Comparison of ENCODE assay signal across 8 mouse cellular contexts in the genomic region with DNA sequence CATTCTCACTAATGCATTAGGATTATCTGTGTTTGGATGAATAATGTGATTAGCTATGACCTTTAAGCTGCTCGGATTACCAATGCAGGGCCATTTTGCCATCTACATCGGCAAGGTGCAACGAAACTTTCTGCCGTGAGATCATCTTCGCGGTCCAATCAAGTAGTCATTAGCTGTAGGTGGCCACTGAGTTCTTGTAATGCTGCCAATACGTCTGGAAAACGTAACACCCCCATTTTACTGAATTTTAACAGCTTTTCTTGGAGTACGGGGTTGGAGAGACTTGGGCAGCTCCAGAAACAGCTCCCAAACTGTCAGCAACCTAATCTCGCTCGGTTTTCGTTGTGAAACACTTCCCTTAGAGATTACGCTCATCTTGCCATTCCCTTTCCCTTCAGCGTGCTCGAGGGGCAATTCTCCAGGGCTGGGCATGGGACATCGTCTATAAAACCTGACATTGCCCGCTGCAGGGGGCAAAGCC. TPM values are rescaled to one million over a fixed set of nuclear protein-coding genes. Genes with fewer than 3 reads are reported as not detected.
A peak's percentile ranks its signal among the peaks of the same experiment; 100 is the strongest.
DNase-seq lines count a peak whose midpoint lies in the region; ATAC-seq and TF ChIP-seq lines count a peak whose summit lies in the region.

No protein-coding gene starts in this region.

- peaks cover 5% of the 10 kb centered on the region for H3K79me2 ChIP-seq in heart, adult 2 months (replicated peaks; ENCODE audit: control insufficient read depth, insufficient read depth, low read length)

- H3K27me3 ChIP-seq in heart, adult 2 months (ENCODE audit: control insufficient read depth, insufficient read depth, low read length) = no peaks in the 10 kb centered on the region
- no peaks in the 10 kb centered on the region for H3K27me3 ChIP-seq in ES-Bruce4 (ENCODE audit: control insufficient read depth, insufficient read depth, low read length, poor library complexity, severe bottlenecking)
- H3K27me3 ChIP-seq in embryonic facial prominence, embryonic 15.5 days = no peaks in the 10 kb centered on the region
- H3K27me3 ChIP-seq in limb, embryonic 10.5 days (ENCODE audit: low read depth, poor library complexity, severe bottlenecking) = no peaks in the 10 kb centered on the region
- no peaks in the 10 kb centered on the region for H3K27me3 ChIP-seq in neural tube, embryonic 13.5 days

- under 1% methylated on average over 17 of the region's 17 CpGs for WGBS in heart, adult 2 months
- under 1% methylated on average over 17 of the region's 17 CpGs for WGBS in embryonic facial prominence, embryonic 15.5 days
- 2% methylated on average over 17 of the region's 17 CpGs for WGBS in limb, embryonic 10.5 days
- 2% methylated on average over 17 of the region's 17 CpGs for WGBS in neural tube, embryonic 13.5 days

- no peak for DNase-seq in heart, adult 2 months
- DNase-seq in heart, postnatal 4 days = no peak
- DNase-seq in limb, embryonic 10.5 days (ENCODE audit: low spot score) = no peak
- no peak for DNase-seq in adrenal gland, adult 8-10 months

- intact Hi-C loops in heart, adult 2 months (cut with DNase I) = loop anchor here (2.0 kb wide), 1 partner anchor 28 kb away; no protein-coding TSS in a partner anchor

- peak overlapping the region; percentile 68 for H3K4me2 ChIP-seq in embryonic facial prominence, embryonic 15.5 days (replicated peaks)
- H3K4me2 ChIP-seq in neural tube, embryonic 13.5 days = peak overlapping the region; percentile 80

- TF ChIP-seq EP300 in heart, adult 2 months (IDR thresholded peaks at IDR 0.05; ENCODE audit: insufficient read depth, low read depth, low read length) = no peak
- no peak for TF ChIP-seq EP300 in ES-Bruce4 (IDR thresholded peaks at IDR 0.05; ENCODE audit: insufficient read depth, low read depth, low read length)

- TF ChIP-seq CTCF in heart, adult 2 months (IDR thresholded peaks at IDR 0.05) = no peak
- TF ChIP-seq CTCF in ES-Bruce4 (IDR thresholded peaks at IDR 0.05; ENCODE audit: low read depth, low read length) = no peak

- H3K27ac ChIP-seq in heart, adult 2 months = peak overlapping the region; percentile 99
- H3K27ac ChIP-seq in ES-Bruce4 (ENCODE audit: insufficient read depth, low read length) = peak overlapping the region; percentile 79
- peak overlapping the region; percentile 99 for H3K27ac ChIP-seq in embryonic facial prominence, embryonic 15.5 days (replicated peaks)
- peak overlapping the region; percentile 99 for H3K27ac ChIP-seq in limb, embryonic 10.5 days
- peak overlapping the region; percentile 100 for H3K27ac ChIP-seq in neural tube, embryonic 13.5 days (replicated peaks)

- H3K4me1 ChIP-seq in heart, adult 2 months (ENCODE audit: control insufficient read depth, insufficient read depth, low read length) = peaks cover 14% of the 10 kb centered on the region
- H3K4me1 ChIP-seq in ES-Bruce4 (ENCODE audit: control insufficient read depth, insufficient read depth, low read length) = peaks cover 5% of the 10 kb centered on the region
- peaks cover 44% of the 10 kb centered on the region for H3K4me1 ChIP-seq in embryonic facial prominence, embryonic 15.5 days
- peaks cover 22% of the 10 kb centered on the region for H3K4me1 ChIP-seq in limb, embryonic 10.5 days
- peaks cover 67% of the 10 kb centered on the region for H3K4me1 ChIP-seq in neural tube, embryonic 13.5 days (replicated peaks)

- TF ChIP-seq POLR2A in heart, adult 2 months (IDR thresholded peaks at IDR 0.05; ENCODE audit: insufficient read depth, low read depth, low read length) = no peak
- no peak for TF ChIP-seq POLR2A in ES-Bruce4 (IDR thresholded peaks at IDR 0.05; ENCODE audit: insufficient read depth, low read length)

- H3K9me3 ChIP-seq in ES-Bruce4 (replicated peaks; ENCODE audit: control insufficient read depth, insufficient read depth, low read length, poor library complexity, severe bottlenecking) = no peaks in the 10 kb centered on the region
- H3K9me3 ChIP-seq in embryonic facial prominence, embryonic 15.5 days (replicated peaks) = no peaks in the 10 kb centered on the region
- no peaks in the 10 kb centered on the region for H3K9me3 ChIP-seq in limb, embryonic 10.5 days (replicated peaks)
- no peaks in the 10 kb centered on the region for H3K9me3 ChIP-seq in neural tube, embryonic 13.5 days

- peaks cover 11% of the 10 kb centered on the region for H3K36me3 ChIP-seq in heart, adult 2 months (ENCODE audit: control insufficient read depth, insufficient read depth, low read length)
- no peaks in the 10 kb centered on the region for H3K36me3 ChIP-seq in ES-Bruce4 (ENCODE audit: control insufficient read depth, insufficient read depth, low read length, poor library complexity, severe bottlenecking)
- H3K36me3 ChIP-seq in embryonic facial prominence, embryonic 15.5 days = no peaks in the 10 kb centered on the region
- H3K36me3 ChIP-seq in limb, embryonic 10.5 days = peaks cover 7% of the 10 kb centered on the region; the same call in 1 of the 2 replicates
- no peaks in the 10 kb centered on the region for H3K36me3 ChIP-seq in neural tube, embryonic 13.5 days

- peak overlapping the region; percentile 93 for H3K9ac ChIP-seq in heart, adult 2 months (ENCODE audit: low read depth, low read length)
- H3K9ac ChIP-seq in ES-Bruce4 (ENCODE audit: low read depth, poor library complexity, severe bottlenecking) = peak overlapping the region; percentile 74
- peak overlapping the region; percentile 80 for H3K9ac ChIP-seq in embryonic facial prominence, embryonic 15.5 days
- peak overlapping the region; percentile 97 for H3K9ac ChIP-seq in neural tube, embryonic 13.5 days

- H3K4me3 ChIP-seq in heart, adult 2 months = peak overlapping the region; percentile 63
- H3K4me3 ChIP-seq in ES-Bruce4 (ENCODE audit: low read depth, low read length) = peak overlapping the region; percentile 94
- peak overlapping the region; percentile 79 for H3K4me3 ChIP-seq in embryonic facial prominence, embryonic 15.5 days (replicated peaks)
- H3K4me3 ChIP-seq in limb, embryonic 10.5 days = peak overlapping the region; percentile 82
- H3K4me3 ChIP-seq in neural tube, embryonic 13.5 days = peak overlapping the region; percentile 70

- no peak for ATAC-seq in embryonic facial prominence, embryonic 15.5 days (ENCODE audit: insufficient number of reproducible peaks, low FRiP score, low TSS enrichment, low read depth)
- ATAC-seq in neural tube, embryonic 13.5 days (ENCODE audit: low read depth) = no peak
- ATAC-seq in erythroid progenitor cell, adult 5-6 weeks (replicated peaks; ENCODE audit: low FRiP score, poor library complexity, severe bottlenecking) = no peak

RNA-seq across cellular contexts. Expression of a gene that starts 0.5 kb away (rescaled TPM):
- 10 to 100 TPM; 43.8 to 45.1 TPM for total RNA-seq in heart, adult 2 months (2021)
- 34.1 and 39.6 TPM in 2 replicates for polyA plus RNA-seq in heart, adult 2 months (2012; rRNA removed)
- total RNA-seq in heart, postnatal 4 days (2021) = 10 to 100 TPM; 34.1 to 39.3 TPM
- polyA plus RNA-seq in ES-Bruce4 (2011; ENCODE audit: insufficient read depth, insufficient read length, low read depth, missing spikeins) = 21.2 and 23.5 TPM in 2 replicates
- 20.3 and 23.2 TPM in 2 replicates for polyA plus RNA-seq in embryonic facial prominence, embryonic 15.5 days (2015; fragmentation: Nextera tagmentation; extraction: Ambion mirVana)
- polyA plus RNA-seq in limb, embryonic 10.5 days (2016; fragmentation: Nextera tagmentation; extraction: Ambion mirVana) = 31.8 and 37.7 TPM in 2 replicates
- 39.2 and 45.6 TPM in 2 replicates for polyA plus RNA-seq in neural tube, embryonic 13.5 days (2015; fragmentation: Nextera tagmentation; extraction: Ambion mirVana)
- 8.6 and 9.2 TPM in 2 replicates for total RNA-seq in erythroid progenitor cell, adult 5-6 weeks (2015; ENCODE audit: low replicate concordance)
- 5.8 and 16.4 TPM in 2 replicates for total RNA-seq in erythroid progenitor cell, adult 5-6 weeks (2017; ENCODE audit: low replicate concordance)
- 10 to 100 TPM; 25.4 to 43.9 (median 32.1) TPM for total RNA-seq in adrenal gland, adult 8-10 months (2022)

RNA-seq across cellular contexts. Expression of a gene that starts 43.9 kb away (rescaled TPM):
- not detected for total RNA-seq in heart, adult 2 months (2021)
- not detected in 2 replicates for polyA plus RNA-seq in heart, adult 2 months (2012; rRNA removed)
- total RNA-seq in heart, postnatal 4 days (2021) = not detected
- not detected in 2 replicates for polyA plus RNA-seq in ES-Bruce4 (2011; ENCODE audit: insufficient read depth, insufficient read length, low read depth, missing spikeins)
- 0.12 TPM in 1 of 2 replicates, not detected in the other for polyA plus RNA-seq in embryonic facial prominence, embryonic 15.5 days (2015; fragmentation: Nextera tagmentation; extraction: Ambion mirVana)
- 0.04 TPM in 2 replicates for polyA plus RNA-seq in limb, embryonic 10.5 days (2016; fragmentation: Nextera tagmentation; extraction: Ambion mirVana)
- polyA plus RNA-seq in neural tube, embryonic 13.5 days (2015; fragmentation: Nextera tagmentation; extraction: Ambion mirVana) = 17.1 and 23.5 TPM in 2 replicates
- total RNA-seq in erythroid progenitor cell, adult 5-6 weeks (2015; ENCODE audit: low replicate concordance) = not detected in 2 replicates
- total RNA-seq in erythroid progenitor cell, adult 5-6 weeks (2017; ENCODE audit: low replicate concordance) = not detected in 2 replicates
- 1 to 10 TPM; 1.8 to 4.7 (median 3.0) TPM for total RNA-seq in adrenal gland, adult 8-10 months (2022)

Comparison
In these comparisons a context has a peak if more than half of its experiments do, and no peak if none do; other contexts are left out.
1. RNA of a gene that starts 43.9 kb away (polyA plus RNA-seq): 17.1 to 23.5 TPM in neural tube, embryonic 13.5 days; 0.12 TPM in embryonic facial prominence, embryonic 15.5 days, 0.04 TPM in limb, embryonic 10.5 days, not detected in heart, adult 2 months and not detected in ES-Bruce4; every median in the first group is over 10 times any median in the second.
2. Peak in every context shown above with its lines, with median percentiles within 50 percentile points of each other: H3K27ac ChIP-seq, H3K4me3 ChIP-seq and H3K9ac ChIP-seq.